Mouse (Mus musculus) adrenal gland, postnatal 0 days (tissue): ENCODE measurements around the gene Dnm3. TPM values are rescaled to one million over a fixed set of nuclear protein-coding genes. Genes with fewer than 3 reads are reported as not detected.

Experiments
- microRNA-seq: library from miRNA; unstranded; fragments of <30 nt; microRNA quantifications from one replicate; pipeline ENCODE4, GENCODE M21; 2016; ENCODE audit warnings: borderline replicate concordance; ENCODE audit not compliant: insufficient number of aligned reads
- polyA plus RNA-seq: library from polyadenylated mRNA; unstranded; fragments of >200 nt; fragmentation: Nextera tagmentation; extraction: Ambion mirVana; gene quantifications from 2 replicates; pipeline ENCODE4 v1.2.1, GENCODE M21; 2015

Gene Dnm3
- 5.1 and 8.6 TPM in 2 replicates for polyA plus RNA-seq

GRCm38 (mm10) chr1:162477246-162478209 is at the start of gene Dnm3:
Dnm3 (minus strand) TSS chr1:162478034.

GRCm38 (mm10) chr1:161979536-161979935 is 498.3 kb downstream of the Dnm3 start, which contains the start of gene 4930558K02Rik:
4930558K02Rik (minus strand) TSS chr1:161979636.

GRCm38 (mm10) chr1:161968589-161969407 is 509.0 kb downstream of the Dnm3 start, which contains the start of gene Pigc:
Pigc (plus strand) TSS chr1:161969186.

Small RNAs within 50 kb of the gene (microRNA-seq; reads per million reads assigned to microRNA genes)
- 36.8 reads per million, percentile 30 among the genes with 10 or more reads in this experiment for gene Mir199a-2
- gene Mir214 = 3,473 reads per million, percentile 88 among the genes with 10 or more reads in this experiment

Other genes with a start within 250 kb of the Dnm3 start
- 8.1 and 11.7 TPM in 2 replicates for gene Mettl13, start 70.5 kb upstream of the Dnm3 start, polyA plus RNA-seq
- gene Vamp4, start 92.5 kb upstream of the Dnm3 start, polyA plus RNA-seq = 68.1 and 69.5 TPM in 2 replicates
- 0.74 and 1.5 TPM in 2 replicates for gene Myoc, start 161.1 kb upstream of the Dnm3 start, polyA plus RNA-seq
- not detected in 2 replicates for gene Myocos, start 180.2 kb upstream of the Dnm3 start, polyA plus RNA-seq